Mouse (Mus musculus) thymus, adult 2 months (tissue): ENCODE measurements around the gene Alg1.

Source experiments
- CTCF ChIP-seq: fragments of 200-500 bp; IDR thresholded peaks from 2 replicates; pipeline ENCODE4 v1.5.1; 2012; ENCODE audit warnings: mild to moderate bottlenecking, control low read depth, low read length, moderate library complexity, borderline replicate concordance; ENCODE audit not compliant: control insufficient read depth, poor library complexity, insufficient read depth; ENCODE audit errors: extremely low read depth
- POLR2A ChIP-seq: fragments of 200-500 bp; IDR thresholded peaks from 2 replicates; pipeline ENCODE4 v1.6.1; 2012; ENCODE audit warnings: mild to moderate bottlenecking, low read length, control low read depth, moderate library complexity; ENCODE audit not compliant: control insufficient read depth, poor library complexity, insufficient read depth; ENCODE audit errors: extremely low read depth

DNA sequence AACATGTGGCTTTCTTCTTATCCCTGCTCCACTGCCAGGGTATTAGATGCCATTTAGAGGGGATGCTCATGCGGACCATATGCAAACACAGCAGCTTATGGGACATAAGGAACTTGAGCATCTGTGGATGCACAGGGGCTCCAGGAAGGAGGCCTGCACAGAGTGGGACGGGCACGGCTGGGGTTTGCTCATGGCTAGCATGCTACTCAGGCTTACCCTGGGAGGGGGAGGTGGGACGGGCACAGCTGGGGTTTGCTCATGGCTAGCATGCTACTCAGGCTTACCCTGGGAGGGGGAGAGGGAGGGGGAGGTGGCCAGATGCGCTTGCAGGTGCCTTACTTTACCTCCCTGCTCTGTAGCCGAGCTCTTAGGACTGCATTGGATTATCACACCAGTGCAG is 9.5 kb downstream of the Alg1 start:
- TF ChIP-seq CTCF (no peak), POLR2A (no peak)
